ENCODE assay signal across 8 mouse cellular contexts in the genomic region with DNA sequence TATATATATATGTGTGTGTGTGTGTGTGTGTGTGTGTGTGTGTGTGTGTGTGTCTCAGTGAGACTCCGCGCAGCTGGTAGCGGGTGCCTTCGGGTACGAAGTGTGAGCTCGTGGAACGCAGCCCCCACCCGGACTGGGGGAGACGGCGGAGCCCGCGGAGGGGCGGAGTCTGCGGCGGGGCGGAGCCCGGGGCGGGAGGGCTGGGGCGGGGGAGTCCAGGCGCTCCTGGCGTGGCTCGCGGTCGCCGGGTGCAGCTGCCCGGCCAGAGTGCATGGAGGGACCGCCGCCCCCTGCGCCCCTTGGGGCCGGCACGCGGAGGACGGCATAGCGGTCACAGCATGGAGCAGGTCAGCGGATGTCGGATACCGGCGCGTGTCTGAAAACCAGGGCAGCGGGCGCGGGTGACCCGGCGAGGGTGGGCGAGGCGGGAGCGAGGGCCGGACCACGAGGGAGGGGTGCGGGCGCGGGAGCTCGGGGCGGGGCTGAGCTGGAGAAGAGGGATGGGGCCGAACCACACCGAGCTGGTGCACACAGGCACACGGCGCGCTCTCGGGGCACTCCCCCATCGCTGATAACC. TPM values are rescaled to one million over a fixed set of nuclear protein-coding genes. Genes with fewer than 3 reads are reported as not detected.
A peak's percentile ranks its signal among the peaks of the same experiment; 100 is the strongest.
DNase-seq lines count a peak whose midpoint lies in the region; ATAC-seq and TF ChIP-seq lines count a peak whose summit lies in the region.

No protein-coding gene starts in this region.

- no peaks in the 10 kb centered on the region for H3K9me3 ChIP-seq in intestine, embryonic 14.5 days (ENCODE audit: control insufficient read depth, low read length)
- no peaks in the 10 kb centered on the region for H3K9me3 ChIP-seq in lung, embryonic 14.5 days (ENCODE audit: low read depth, low read length)

- no peaks in the 10 kb centered on the region for H3K36me3 ChIP-seq in intestine, embryonic 14.5 days (ENCODE audit: control insufficient read depth, insufficient read depth, low read length)
- H3K36me3 ChIP-seq in lung, embryonic 14.5 days (ENCODE audit: insufficient read depth), result no peaks in the 10 kb centered on the region

- no peaks in the 10 kb centered on the region for H3K27me3 ChIP-seq in cerebellum, adult 2 months (ENCODE audit: control insufficient read depth, insufficient read depth, low read length)
- H3K27me3 ChIP-seq in intestine, embryonic 14.5 days (replicated peaks; ENCODE audit: control insufficient read depth, insufficient read depth, low read length), result no peaks in the 10 kb centered on the region
- H3K27me3 ChIP-seq in lung, embryonic 14.5 days (ENCODE audit: insufficient read depth, low read length), result 0 out of 2 replicates have a peak, but pooled peaks cover 5% of the 10 kb centered on the region

- under 1% methylated on average over 40 of the region's 61 CpGs for WGBS in cerebellum, adult 2 months
- under 1% methylated on average over 46 of the region's 61 CpGs for WGBS in intestine, embryonic 14.5 days
- WGBS in lung, embryonic 14.5 days, result under 1% methylated on average over 54 of the region's 61 CpGs

- ATAC-seq in intestine, embryonic 14.5 days (replicated peaks; ENCODE audit: low FRiP score, low TSS enrichment, low read depth), result peak; percentile 44; the same call in 1 of the 2 replicates
- peak; percentile 28 for ATAC-seq in lung, embryonic 14.5 days (ENCODE audit: insufficient read depth)

- peaks cover 48% of the 10 kb centered on the region for H3K4me1 ChIP-seq in cerebellum, adult 2 months (ENCODE audit: control insufficient read depth, insufficient read depth, low read length)
- H3K4me1 ChIP-seq in intestine, embryonic 14.5 days (replicated peaks; ENCODE audit: control insufficient read depth, insufficient read depth, low read length), result peaks cover 29% of the 10 kb centered on the region
- peaks cover 6% of the 10 kb centered on the region for H3K4me1 ChIP-seq in lung, embryonic 14.5 days (ENCODE audit: insufficient read depth)

- peak overlapping the region; percentile 69 for H3K4me3 ChIP-seq in cerebellum, adult 2 months (replicated peaks; ENCODE audit: insufficient read depth, low read depth, low read length)
- H3K4me3 ChIP-seq in intestine, embryonic 14.5 days (ENCODE audit: low read depth, low read length), result peak overlapping the region; percentile 52
- H3K4me3 ChIP-seq in lung, embryonic 14.5 days (ENCODE audit: low read depth, low read length), result peak overlapping the region; percentile 56

- TF ChIP-seq CTCF in cerebellum, adult 2 months (IDR thresholded peaks at IDR 0.05; ENCODE audit: borderline replicate concordance, insufficient read depth, low read depth, low read length), result no peak
- no peak for TF ChIP-seq CTCF in lung, embryonic 14.5 days (IDR thresholded peaks at IDR 0.05; ENCODE audit: low read depth)

- H3K9ac ChIP-seq in intestine, embryonic 14.5 days (ENCODE audit: low read length), result peak overlapping the region; percentile 34
- H3K9ac ChIP-seq in lung, embryonic 14.5 days, result peak overlapping the region; percentile 54

- H3K4me2 ChIP-seq in intestine, embryonic 14.5 days (ENCODE audit: low read length), result peak overlapping the region; percentile 98
- H3K4me2 ChIP-seq in lung, embryonic 14.5 days, result peak overlapping the region; percentile 100

- no peak for TF ChIP-seq POLR2A in cerebellum, adult 2 months (IDR thresholded peaks at IDR 0.05; ENCODE audit: borderline replicate concordance, insufficient read depth, low read length)

- DNase-seq in urinary bladder, postnatal 14 days (ENCODE audit: low spot score), result peak; percentile 50
- no peak for DNase-seq in urinary bladder, postnatal 10 days (ENCODE audit: low spot score)
- DNase-seq in cerebellum, adult 2 months, result peak; percentile 59 to 69
- peak; percentile 66 to 77 for DNase-seq in frontal cortex, postnatal 10 days (ENCODE audit: low spot score in 2 of 2)
- peak; percentile 78 for DNase-seq in intestine, embryonic 14.5 days (ENCODE audit: low spot score)
- peak; percentile 72 for DNase-seq in lung, embryonic 14.5 days
- peak; percentile 39 for DNase-seq in retina, postnatal 7 days (ENCODE audit: low read depth, low spot score)
- DNase-seq in urinary bladder, adult 2 months (ENCODE audit: low spot score), result no peak

- peak overlapping the region; percentile 38; the same call in 1 of the 2 replicates for H3K27ac ChIP-seq in cerebellum, adult 2 months (ENCODE audit: insufficient read depth, low read length)
- no peak overlapping the region for H3K27ac ChIP-seq in intestine, embryonic 14.5 days (ENCODE audit: low read depth)
- H3K27ac ChIP-seq in lung, embryonic 14.5 days (ENCODE audit: low read depth), result no peak overlapping the region

RNA-seq across cellular contexts. Expression of gene Arhgap23, which starts 11.1 kb away (rescaled TPM):
- 68.9 and 77.2 TPM in 2 replicates for polyA plus RNA-seq in cerebellum, adult 2 months (2012; rRNA removed)
- polyA plus RNA-seq in intestine, embryonic 14.5 days (2014; fragmentation: Nextera tagmentation; extraction: Ambion mirVana), result 5.0 and 5.1 TPM in 2 replicates
- 7.0 and 7.9 TPM in 2 replicates for polyA plus RNA-seq in lung, embryonic 14.5 days (2014; fragmentation: Nextera tagmentation; extraction: Ambion mirVana)
- polyA plus RNA-seq in urinary bladder, adult 2 months (2012; rRNA removed), result 26.0 and 33.0 TPM in 2 replicates

RNA-seq across cellular contexts. Expression of gene Socs7, which starts 41.9 kb away (rescaled TPM):
- polyA plus RNA-seq in cerebellum, adult 2 months (2012; rRNA removed), result 54.3 and 61.2 TPM in 2 replicates
- polyA plus RNA-seq in intestine, embryonic 14.5 days (2014; fragmentation: Nextera tagmentation; extraction: Ambion mirVana), result 2.1 and 2.5 TPM in 2 replicates
- polyA plus RNA-seq in lung, embryonic 14.5 days (2014; fragmentation: Nextera tagmentation; extraction: Ambion mirVana), result 1.9 and 2.7 TPM in 2 replicates
- polyA plus RNA-seq in urinary bladder, adult 2 months (2012; rRNA removed), result 9.1 and 9.7 TPM in 2 replicates

RNA-seq across cellular contexts. Expression of gene Gpr179, which starts 52.4 kb away (rescaled TPM):
- 0.62 and 0.87 TPM in 2 replicates for polyA plus RNA-seq in cerebellum, adult 2 months (2012; rRNA removed)
- polyA plus RNA-seq in intestine, embryonic 14.5 days (2014; fragmentation: Nextera tagmentation; extraction: Ambion mirVana), result 0.11 and 0.15 TPM in 2 replicates
- polyA plus RNA-seq in lung, embryonic 14.5 days (2014; fragmentation: Nextera tagmentation; extraction: Ambion mirVana), result 0.08 and 0.09 TPM in 2 replicates
- polyA plus RNA-seq in urinary bladder, adult 2 months (2012; rRNA removed), result 0.11 and 0.25 TPM in 2 replicates

Comparison
In these comparisons a context has a peak if more than half of its experiments do, and no peak if none do; other contexts are left out.
1. DNase-seq: peak in urinary bladder, postnatal 14 days (single experiment), cerebellum, adult 2 months (2 of 2), frontal cortex, postnatal 10 days (2 of 2), intestine, embryonic 14.5 days (single experiment), lung, embryonic 14.5 days (single experiment) and retina, postnatal 7 days (single experiment); none in urinary bladder, postnatal 10 days (single experiment) and urinary bladder, adult 2 months (single experiment).
2. Peak in every context shown above with its lines, with median percentiles within 50 percentile points of each other: H3K4me3 ChIP-seq.